Mouse (Mus musculus) ZHBTc4 (cell line): ENCODE data around the gene 4930469K13Rik.

ENCODE experiments used
- DNase-seq: peaks from one replicate; pipeline ENCODE4 v3.0.0-alpha.2; 2011; ENCODE audit warnings: low read depth, low spot score

4930469K13Rik gene

DNA sequence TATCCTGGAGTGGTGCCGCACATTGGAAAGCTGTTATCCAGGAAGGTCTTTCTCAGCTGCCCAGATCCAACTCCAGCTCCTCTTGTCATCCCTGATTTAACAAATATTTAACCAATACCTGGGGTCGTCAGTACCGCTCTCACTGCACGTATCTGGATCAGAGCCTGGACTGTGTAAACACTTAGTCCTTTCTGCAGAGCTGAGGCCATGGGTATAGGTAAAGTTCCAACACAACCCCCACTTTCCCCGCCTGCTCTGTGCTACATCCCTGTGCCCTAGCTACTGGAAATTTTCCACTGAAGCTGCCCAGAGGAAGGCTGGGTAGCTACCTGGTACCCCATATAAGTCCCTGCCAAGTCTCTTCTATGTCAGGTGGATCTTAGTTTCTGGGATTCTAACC lies 108.4 kb downstream of the 4930469K13Rik start:
- DNase-seq = no peak

DNA sequence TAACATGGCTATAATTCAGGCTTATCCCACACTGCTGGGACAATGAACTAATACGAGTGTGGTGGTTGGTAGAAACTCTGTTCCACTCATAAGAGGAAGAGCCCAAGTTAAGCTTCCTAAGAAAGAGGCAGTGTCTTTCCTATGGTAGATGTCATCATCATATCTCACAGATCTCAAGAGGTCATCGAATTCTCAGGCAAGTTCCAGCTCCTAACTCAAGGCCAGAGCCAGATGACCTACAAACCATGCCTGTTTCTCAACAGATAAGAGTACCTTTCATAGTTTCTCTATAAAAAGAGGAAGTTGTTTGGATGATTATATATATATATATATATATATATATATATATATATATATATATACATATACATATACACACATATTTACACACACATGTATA lies 111.8 kb downstream of the 4930469K13Rik start:
- DNase-seq = no peak

GRCm38 (mm10) chr11:33980146-33980545 lies 118.2 kb downstream of the 4930469K13Rik start:
- DNase-seq = no peak

DNA sequence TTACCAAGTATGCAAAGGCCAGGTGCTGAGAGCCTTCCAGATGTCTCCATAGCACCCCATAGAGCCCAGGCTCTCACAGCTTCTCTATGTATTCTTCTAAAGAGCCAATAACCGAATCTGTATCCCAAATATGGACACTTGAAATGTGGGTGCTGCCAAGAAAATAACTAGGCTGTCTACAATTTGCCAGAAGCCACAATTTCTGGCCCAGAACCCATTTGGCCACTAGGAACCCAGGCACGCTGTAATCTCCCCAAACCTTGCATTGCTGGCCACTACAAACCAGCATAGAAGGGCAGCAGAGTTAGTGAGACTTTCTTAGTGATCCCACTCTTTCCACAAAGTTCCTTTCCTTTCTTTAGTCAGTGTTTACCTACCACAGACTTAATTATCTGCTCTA lies 123.2 kb downstream of the 4930469K13Rik start:
- DNase-seq = no peak

- DNase-seq = no peak
Measured at GRCm38 (mm10) chr11:33974341-33975040, 123.9 kb downstream of the 4930469K13Rik start.

DNA sequence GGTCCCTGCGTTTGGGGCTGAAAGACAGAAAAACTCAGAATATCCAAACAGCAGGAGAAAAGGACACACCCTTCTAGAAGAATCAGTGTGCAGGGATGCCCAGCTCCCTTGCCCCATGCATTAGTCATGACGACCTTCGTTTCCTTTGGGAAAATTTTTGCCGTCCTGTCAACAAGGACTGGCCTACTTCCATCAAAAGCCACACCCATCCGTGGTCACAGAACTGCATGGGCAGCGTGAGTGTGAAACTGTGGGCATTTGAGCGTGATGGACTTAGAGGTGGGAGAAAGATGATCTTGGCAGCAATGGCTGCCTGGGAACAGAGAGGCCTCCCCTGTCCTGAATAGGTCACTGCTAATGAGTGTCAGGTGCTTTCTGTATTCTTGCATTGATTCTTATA lies 126.2 kb downstream of the 4930469K13Rik start:
- DNase-seq = no peak

DNA sequence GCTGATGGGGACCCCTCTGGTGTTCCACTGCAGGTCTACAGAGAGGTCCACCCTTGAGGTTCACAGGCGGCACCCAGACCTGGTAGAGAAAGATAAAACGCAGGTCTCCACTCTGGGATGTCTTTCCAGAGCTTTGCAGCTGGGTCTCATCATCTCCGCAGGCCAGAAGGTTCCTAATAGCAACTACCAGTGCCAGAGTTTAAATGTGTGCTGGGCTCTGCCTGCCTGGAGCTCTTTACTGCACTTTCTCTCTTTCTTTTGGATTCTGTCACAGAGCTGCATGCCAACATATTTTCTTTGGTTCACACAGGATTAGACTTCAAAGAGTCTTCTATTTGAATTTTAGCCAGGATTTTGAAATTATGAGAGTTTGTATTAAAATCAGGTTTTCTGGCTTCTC lies 129.2 kb downstream of the 4930469K13Rik start:
- no peak for DNase-seq

- no peak for DNase-seq
Measured at GRCm38 (mm10) chr11:33967708-33968107, 130.6 kb downstream of the 4930469K13Rik start.

DNA sequence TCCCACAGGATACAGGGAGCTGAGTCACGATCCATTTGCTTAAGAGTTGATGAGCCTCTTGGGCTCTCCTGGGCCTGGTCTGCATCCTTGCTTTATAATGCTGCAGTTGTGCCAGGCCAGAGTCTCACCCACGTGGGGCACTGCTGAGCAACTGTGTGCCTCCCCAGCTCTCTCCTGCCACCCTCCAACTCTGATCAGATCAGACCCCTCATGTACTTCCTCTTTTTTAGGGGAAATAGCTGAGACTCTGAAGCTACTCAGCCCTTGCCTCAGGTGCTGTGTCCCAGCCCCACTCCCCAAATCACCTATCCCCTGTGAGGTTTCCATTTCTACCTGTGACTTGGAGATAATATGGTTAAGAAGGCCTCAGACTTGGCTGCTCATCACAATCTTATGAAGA lies 133.0 kb downstream of the 4930469K13Rik start:
- no peak for DNase-seq

- no peak for DNase-seq
Measured at GRCm38 (mm10) chr11:33962688-33963407, 135.5 kb downstream of the 4930469K13Rik start, which contains the start of gene Kcnmb1. Kcnmb1 (plus strand) TSS chr11:33963013.

DNA sequence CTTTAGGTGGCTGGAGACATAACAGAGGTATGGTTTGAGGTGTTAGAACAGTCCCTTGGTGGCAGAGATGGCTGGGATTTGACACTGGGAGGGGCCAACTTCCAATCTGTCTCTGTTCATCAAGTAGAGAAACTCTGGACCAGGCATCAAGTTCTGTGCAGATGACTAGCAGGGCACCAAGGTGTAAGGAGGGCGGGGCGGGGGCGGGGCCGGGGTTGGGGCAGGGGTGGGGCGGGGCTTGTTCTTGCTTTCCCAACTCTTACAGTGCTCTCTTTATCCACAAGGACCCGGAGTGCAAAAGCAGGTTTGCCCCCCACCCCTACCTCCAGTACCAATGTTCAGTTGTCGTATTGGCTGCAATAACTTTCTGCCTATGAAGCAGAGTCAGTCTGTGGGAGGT lies 136.2 kb downstream of the 4930469K13Rik start:
- DNase-seq = no peak

- DNase-seq = peak; percentile 68
Measured at GRCm38 (mm10) chr11:33958713-33959112, 139.6 kb downstream of the 4930469K13Rik start.

- DNase-seq = no peak
Measured at GRCm38 (mm10) chr11:33957595-33957994, 140.8 kb downstream of the 4930469K13Rik start.

DNA sequence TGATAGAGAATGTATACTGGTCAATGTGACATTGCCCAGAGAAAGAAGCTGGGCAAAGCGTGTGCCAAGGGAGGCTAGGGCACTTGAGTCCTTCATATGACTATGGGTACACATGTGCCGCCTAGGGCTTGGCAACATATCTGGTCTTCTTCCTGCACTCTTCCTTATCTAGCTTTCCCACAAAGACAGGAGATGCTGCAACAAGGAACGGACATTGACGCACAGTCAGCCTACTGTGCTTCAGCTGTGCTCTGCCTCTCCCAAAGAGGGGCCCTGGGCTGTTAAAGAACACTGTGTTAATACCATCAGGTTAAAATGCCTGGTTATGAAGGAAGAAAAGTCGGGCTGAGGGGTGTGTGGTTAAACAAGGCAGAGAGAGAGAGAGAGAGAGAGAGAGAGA lies 141.7 kb downstream of the 4930469K13Rik start:
- no peak for DNase-seq

GRCm38 (mm10) chr11:33955982-33956381 lies 142.4 kb downstream of the 4930469K13Rik start:
- DNase-seq = no peak

GRCm38 (mm10) chr11:33951684-33952625 lies 146.4 kb downstream of the 4930469K13Rik start:
- peak; percentile 33 for DNase-seq

DNA sequence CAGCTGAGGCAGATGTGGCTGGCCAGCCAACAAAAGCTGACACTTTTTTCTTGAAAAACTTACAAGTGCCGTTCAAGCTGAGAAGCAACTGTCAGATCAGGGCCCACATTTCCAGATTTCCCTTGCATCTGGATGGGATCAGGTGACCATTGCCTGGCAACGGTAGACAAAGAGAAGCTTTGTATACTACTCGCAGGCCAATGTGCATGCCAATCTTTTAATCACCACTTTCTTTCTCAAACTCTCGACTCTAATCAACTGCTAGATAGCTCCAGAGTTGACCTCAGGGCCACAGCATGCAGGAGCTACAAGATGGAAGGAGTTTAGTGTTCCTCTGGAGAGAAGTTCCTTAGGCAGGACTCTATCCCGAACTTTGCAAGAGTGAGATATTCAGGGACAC lies 147.2 kb downstream of the 4930469K13Rik start:
- peak; percentile 43 for DNase-seq

GRCm38 (mm10) chr11:33946501-33946900 lies 151.9 kb downstream of the 4930469K13Rik start:
- no peak for DNase-seq

DNA sequence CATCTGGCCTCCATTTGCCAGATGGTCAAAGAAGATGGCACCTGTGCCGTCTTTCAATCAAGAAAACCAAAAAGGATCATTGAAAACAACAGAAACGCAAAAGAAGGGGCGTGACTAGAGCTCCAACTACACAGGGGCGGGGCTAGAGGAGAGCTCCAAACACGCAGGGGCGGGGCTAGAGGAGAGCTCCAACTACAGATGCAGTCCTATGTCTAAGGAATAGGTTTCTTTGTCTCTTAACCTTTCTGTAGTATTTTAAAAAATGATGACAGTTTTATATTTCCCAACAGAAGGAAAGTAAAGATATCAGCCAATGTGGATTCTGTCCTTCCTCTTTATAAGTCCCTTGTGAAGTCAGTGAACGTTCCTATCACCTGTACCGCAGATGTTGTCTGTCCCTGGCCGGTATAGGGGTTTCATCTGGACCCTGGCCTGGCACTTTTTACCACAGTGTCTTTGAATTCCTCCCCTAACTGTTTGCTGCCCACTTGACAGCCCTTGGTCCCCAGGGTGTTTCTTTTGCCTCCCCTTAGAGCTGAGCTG lies 153.5 kb downstream of the 4930469K13Rik start:
- peak; percentile 74 for DNase-seq

DNA sequence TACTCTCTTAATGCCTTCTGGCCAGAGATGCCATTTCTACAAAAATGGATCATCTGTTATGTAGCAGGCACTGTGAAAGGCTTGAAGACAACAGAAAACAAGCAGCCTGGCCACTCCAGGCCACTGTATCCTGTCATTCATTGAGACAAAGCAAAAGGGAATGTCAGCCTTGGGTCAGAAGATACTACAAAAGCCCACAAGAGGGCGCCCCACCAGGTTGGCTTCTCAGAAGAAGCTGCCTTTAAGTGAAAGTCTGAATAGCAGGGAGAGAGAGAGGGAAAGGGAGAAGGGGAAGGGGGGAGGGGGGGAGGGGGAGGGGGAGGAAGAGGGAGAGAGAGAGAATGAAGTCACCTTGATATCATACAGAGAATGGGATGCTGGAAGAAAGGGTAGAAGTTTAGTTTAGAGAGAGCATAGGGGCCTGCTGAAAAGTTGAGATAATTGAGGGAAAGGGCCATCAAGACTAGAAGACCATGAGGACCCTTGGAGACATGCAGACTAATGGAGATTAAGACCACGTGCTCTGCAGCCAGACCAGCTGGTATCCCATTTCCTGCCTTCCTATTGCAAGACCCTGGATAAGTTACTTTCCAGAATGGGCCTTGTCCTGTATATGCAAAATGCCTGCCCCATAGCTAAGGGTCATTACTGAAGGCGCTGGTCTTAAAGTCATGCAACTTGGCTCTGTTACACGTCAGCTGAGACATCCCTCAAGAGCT lies 154.1 kb downstream of the 4930469K13Rik start:
- peak; percentile 81 for DNase-seq

DNA sequence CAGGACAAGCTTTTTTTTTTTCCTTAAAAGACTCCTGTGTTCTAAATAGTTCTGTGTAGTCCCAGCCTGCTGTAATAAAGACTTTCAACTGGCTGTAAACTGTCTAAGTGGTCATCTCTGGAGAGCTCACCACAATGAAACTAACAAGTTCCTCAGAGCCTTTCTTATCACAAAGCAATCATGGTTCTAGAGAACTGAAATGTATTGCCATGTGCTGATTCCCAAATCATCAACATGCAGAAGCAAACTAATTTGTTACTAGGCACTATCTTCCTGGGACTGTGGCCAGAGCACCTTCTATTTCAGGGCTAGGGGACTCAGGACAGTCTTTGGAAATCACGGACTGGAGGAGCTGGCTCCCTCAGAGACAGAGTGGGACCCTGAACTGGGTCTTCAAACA lies 154.8 kb downstream of the 4930469K13Rik start:
- DNase-seq = no peak
